Mouse (Mus musculus): Measurements from ENCODE around the gene Gdf15. TPM values are rescaled to one million over a fixed set of nuclear protein-coding genes. Genes with fewer than 3 reads are reported as not detected.

The Gdf15 gene
- total and polyA plus RNA-seq, 3 experiments, result 0.03 TPM; not detected in 2

- ATAC-seq (ENCODE audit: extremely low read depth, insufficient number of reproducible peaks, low FRiP score, poor library complexity, severe bottlenecking) (no peak), DNase-seq (ENCODE audit: low spot score) (no peak)
- Histone ChIP-seq H3K27me3 (ENCODE audit: insufficient read depth, low read length) (peaks cover 3% of the 10 kb centered on the region; the same call in 1 of the 2 replicates), H3K36me3 (replicated peaks) (no peaks in the 10 kb centered on the region), H3K4me3 (ENCODE audit: low read depth, low read length) (no peak overlapping the region; the same call in 1 of the 2 replicates), H3K4me1 (ENCODE audit: insufficient read depth, low read depth, low read length) (peaks cover 37% of the 10 kb centered on the region), H3K9me3 (replicated peaks) (no peaks in the 10 kb centered on the region; the same call in 1 of the 2 replicates)
- TF ChIP-seq GATA1 (IDR thresholded peaks at IDR 0.05; ENCODE audit: borderline replicate concordance, low read length), result no peak
- TF ChIP-seq CTCF (IDR thresholded peaks at IDR 0.05; ENCODE audit: low read depth, low read length), result no peak
- TF ChIP-seq TAL1 (conservative IDR thresholded peaks at IDR 0.05; ENCODE audit: low read depth, low read length), result no peak
- no peak for TF ChIP-seq POLR2AphosphoS5 (IDR thresholded peaks at IDR 0.05; ENCODE audit: insufficient replicate concordance, low read depth, low read length)
- no peak for TF ChIP-seq GATA2 (IDR thresholded peaks at IDR 0.05; ENCODE audit: borderline replicate concordance, low read depth, low read length)
Measured at GRCm38 (mm10) chr8:70667071-70667470, 34.8 kb upstream of the Gdf15 start.

GRCm38 (mm10) chr8:70665599-70665998 is 33.3 kb upstream of the Gdf15 start:
- H3K36me3 ChIP-seq (replicated peaks), result no peaks in the 10 kb centered on the region
- no peaks in the 10 kb centered on the region; the same call in 1 of the 2 replicates for H3K9me3 ChIP-seq (replicated peaks)
- ATAC-seq (ENCODE audit: extremely low read depth, insufficient number of reproducible peaks, low FRiP score, poor library complexity, severe bottlenecking) (no peak), DNase-seq (ENCODE audit: low spot score) (no peak)
- H3K4me3 ChIP-seq (ENCODE audit: low read depth, low read length), result no peak overlapping the region
- peaks cover 33% of the 10 kb centered on the region for H3K4me1 ChIP-seq (ENCODE audit: insufficient read depth, low read depth, low read length)
- peaks cover 3% of the 10 kb centered on the region; the same call in 1 of the 2 replicates for H3K27me3 ChIP-seq (ENCODE audit: insufficient read depth, low read length)
- TF ChIP-seq GATA2 (IDR thresholded peaks at IDR 0.05; ENCODE audit: borderline replicate concordance, low read depth, low read length) (no peak), POLR2AphosphoS5 (IDR thresholded peaks at IDR 0.05; ENCODE audit: insufficient replicate concordance, low read depth, low read length) (no peak), GATA1 (IDR thresholded peaks at IDR 0.05; ENCODE audit: borderline replicate concordance, low read length) (no peak), CTCF (IDR thresholded peaks at IDR 0.05; ENCODE audit: low read depth, low read length) (no peak), TAL1 (conservative IDR thresholded peaks at IDR 0.05; ENCODE audit: low read depth, low read length) (no peak)

GRCm38 (mm10) chr8:70664631-70665030 is 32.4 kb upstream of the Gdf15 start:
- Histone ChIP-seq H3K4me1 (ENCODE audit: insufficient read depth, low read depth, low read length) (peaks cover 42% of the 10 kb centered on the region), H3K9me3 (replicated peaks) (no peaks in the 10 kb centered on the region; the same call in 1 of the 2 replicates), H3K36me3 (replicated peaks) (no peaks in the 10 kb centered on the region), H3K27me3 (ENCODE audit: insufficient read depth, low read length) (peaks cover 3% of the 10 kb centered on the region; the same call in 1 of the 2 replicates), H3K4me3 (ENCODE audit: low read depth, low read length) (no peak overlapping the region)
- no peak for TF ChIP-seq TAL1 (conservative IDR thresholded peaks at IDR 0.05; ENCODE audit: low read depth, low read length)
- no peak for TF ChIP-seq CTCF (IDR thresholded peaks at IDR 0.05; ENCODE audit: low read depth, low read length)
- no peak for TF ChIP-seq POLR2AphosphoS5 (IDR thresholded peaks at IDR 0.05; ENCODE audit: insufficient replicate concordance, low read depth, low read length)
- no peak for TF ChIP-seq GATA2 (IDR thresholded peaks at IDR 0.05; ENCODE audit: borderline replicate concordance, low read depth, low read length)
- TF ChIP-seq GATA1 (IDR thresholded peaks at IDR 0.05; ENCODE audit: borderline replicate concordance, low read length), result no peak
- DNase-seq (ENCODE audit: low spot score), result no peak
- ATAC-seq (ENCODE audit: extremely low read depth, insufficient number of reproducible peaks, low FRiP score, poor library complexity, severe bottlenecking), result no peak

GRCm38 (mm10) chr8:70663691-70664090 is 31.4 kb upstream of the Gdf15 start:
- ATAC-seq (ENCODE audit: extremely low read depth, insufficient number of reproducible peaks, low FRiP score, poor library complexity, severe bottlenecking) (no peak), DNase-seq (ENCODE audit: low spot score) (no peak)
- H3K9me3 ChIP-seq (replicated peaks), result no peaks in the 10 kb centered on the region; the same call in 1 of the 2 replicates
- H3K27me3 ChIP-seq (ENCODE audit: insufficient read depth, low read length), result peaks cover 3% of the 10 kb centered on the region; the same call in 1 of the 2 replicates
- no peaks in the 10 kb centered on the region for H3K36me3 ChIP-seq (replicated peaks)
- no peak overlapping the region for H3K4me3 ChIP-seq (ENCODE audit: low read depth, low read length)
- no peak for TF ChIP-seq CTCF (IDR thresholded peaks at IDR 0.05; ENCODE audit: low read depth, low read length)
- TF ChIP-seq GATA2 (IDR thresholded peaks at IDR 0.05; ENCODE audit: borderline replicate concordance, low read depth, low read length), result no peak
- TF ChIP-seq POLR2AphosphoS5 (IDR thresholded peaks at IDR 0.05; ENCODE audit: insufficient replicate concordance, low read depth, low read length), result no peak
- no peak for TF ChIP-seq TAL1 (conservative IDR thresholded peaks at IDR 0.05; ENCODE audit: low read depth, low read length)
- TF ChIP-seq GATA1 (IDR thresholded peaks at IDR 0.05; ENCODE audit: borderline replicate concordance, low read length), result no peak
- H3K4me1 ChIP-seq (ENCODE audit: insufficient read depth, low read depth, low read length), result peaks cover 50% of the 10 kb centered on the region

- H3K27me3 ChIP-seq (ENCODE audit: insufficient read depth, low read length), result no peaks in the 10 kb centered on the region
- H3K9me3 ChIP-seq (replicated peaks), result no peaks in the 10 kb centered on the region
- no peak for ATAC-seq (ENCODE audit: extremely low read depth, insufficient number of reproducible peaks, low FRiP score, poor library complexity, severe bottlenecking)
- H3K4me3 ChIP-seq (ENCODE audit: low read depth, low read length), result peak within 1 kb of the TSS; percentile 84
- peaks cover 41% of the 10 kb centered on the region for H3K4me1 ChIP-seq (ENCODE audit: insufficient read depth, low read depth, low read length)
- peaks cover 28% of the 10 kb centered on the region for H3K36me3 ChIP-seq (replicated peaks)
- DNase-seq (ENCODE audit: low spot score), result no peak
- TF ChIP-seq POLR2AphosphoS5 (IDR thresholded peaks at IDR 0.05; ENCODE audit: insufficient replicate concordance, low read depth, low read length), result no peak
- TF ChIP-seq GATA1 (IDR thresholded peaks at IDR 0.05; ENCODE audit: borderline replicate concordance, low read length), result no peak
- no peak for TF ChIP-seq TAL1 (conservative IDR thresholded peaks at IDR 0.05; ENCODE audit: low read depth, low read length)
- no peak for TF ChIP-seq CTCF (IDR thresholded peaks at IDR 0.05; ENCODE audit: low read depth, low read length)
- TF ChIP-seq GATA2 (IDR thresholded peaks at IDR 0.05; ENCODE audit: borderline replicate concordance, low read depth, low read length), result no peak
Measured at GRCm38 (mm10) chr8:70660273-70660725, 28.0 kb upstream of the Gdf15 start, which contains the start of gene Pgpep1. Gene Pgpep1, minus strand, starts transcription at chr8:70660388.

GRCm38 (mm10) chr8:70659604-70660272 is 27.5 kb upstream of the Gdf15 start:
- Histone ChIP-seq H3K4me3 (ENCODE audit: low read depth, low read length) (peak overlapping the region; percentile 84), H3K27me3 (ENCODE audit: insufficient read depth, low read length) (no peaks in the 10 kb centered on the region), H3K36me3 (replicated peaks) (peaks cover 34% of the 10 kb centered on the region), H3K9me3 (replicated peaks) (no peaks in the 10 kb centered on the region), H3K4me1 (ENCODE audit: insufficient read depth, low read depth, low read length) (peaks cover 41% of the 10 kb centered on the region)
- peak; percentile 93 for ATAC-seq (ENCODE audit: extremely low read depth, insufficient number of reproducible peaks, low FRiP score, poor library complexity, severe bottlenecking)
- DNase-seq (ENCODE audit: low spot score), result peak; percentile 95
- TF ChIP-seq TAL1 (conservative IDR thresholded peaks at IDR 0.05; ENCODE audit: low read depth, low read length) (no peak), GATA2 (IDR thresholded peaks at IDR 0.05; ENCODE audit: borderline replicate concordance, low read depth, low read length) (no peak), POLR2AphosphoS5 (IDR thresholded peaks at IDR 0.05; ENCODE audit: insufficient replicate concordance, low read depth, low read length) (no peak), GATA1 (IDR thresholded peaks at IDR 0.05; ENCODE audit: borderline replicate concordance, low read length) (no peak), CTCF (IDR thresholded peaks at IDR 0.05; ENCODE audit: low read depth, low read length) (no peak)

All from G1E (cell line).